Mouse (Mus musculus) liver, postnatal 0 days (tissue): ENCODE data around the gene Tnks2.

Experiments used
- CTCF ChIP-seq: sonication (generic); IDR thresholded peaks from 2 replicates; pipeline ENCODE4 v1.5.1; 2016; ENCODE audit warnings: antibody characterized with exemption, low read depth
- EP300 ChIP-seq: IDR thresholded peaks from 2 replicates; pipeline ENCODE4 v1.6.1; 2016; ENCODE audit warnings: antibody characterized with exemption, low read depth, mild to moderate bottlenecking

GRCm38 (mm10) chr19:36909150-36909549 lies 75.1 kb downstream of the Tnks2 start:
- TF ChIP-seq EP300, result no peak
- no peak for TF ChIP-seq CTCF
